Mouse (Mus musculus): ENCODE results near the gene Cnpy3. TPM values are rescaled to one million over a fixed set of nuclear protein-coding genes. Genes with fewer than 3 reads are reported as not detected.

The Cnpy3 gene
- total and polyA plus RNA-seq, 3 experiments: 19.7 to 21.5 (median 19.8) TPM

DNA sequence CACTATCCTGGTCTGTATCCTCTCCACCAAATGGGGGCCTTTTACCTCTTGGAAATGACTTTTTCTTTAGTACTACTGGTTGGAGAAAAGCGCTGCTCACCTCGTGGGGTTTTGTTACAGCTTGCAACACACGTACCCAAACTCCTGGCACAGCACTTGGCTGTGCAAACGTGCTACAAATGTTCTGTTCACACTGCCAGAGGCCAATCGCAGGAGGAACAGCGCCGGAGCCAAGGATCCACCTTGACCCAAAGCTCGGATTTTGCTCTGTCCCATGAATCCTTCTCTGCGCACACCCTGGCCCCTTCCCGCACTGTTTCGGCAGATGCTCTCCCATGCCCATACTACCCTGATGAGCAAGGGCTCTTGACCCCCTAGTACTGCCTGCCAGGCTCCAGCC lies 23.5 kb downstream of the Cnpy3 start:
- intact Hi-C loops (cut with DNase I): no loop called here
- H3K4me1 ChIP-seq (ENCODE audit: control insufficient read depth, insufficient read depth, low read length): no peaks in the 10 kb centered on the region
- no peaks in the 10 kb centered on the region for H3K27me3 ChIP-seq (ENCODE audit: control insufficient read depth, insufficient read depth, low read length)
- H3K36me3 ChIP-seq (ENCODE audit: control insufficient read depth, insufficient read depth, low read length): no peaks in the 10 kb centered on the region
- H3K9ac ChIP-seq (ENCODE audit: low read depth, low read length): no peak overlapping the region
- DNase-seq: no peak
- 51% methylated on average over 11 of the region's 11 CpGs for WGBS
- no peak for TF ChIP-seq CTCF (IDR thresholded peaks at IDR 0.05)
- no peak for TF ChIP-seq POLR2A (IDR thresholded peaks at IDR 0.05; ENCODE audit: insufficient read depth, low read depth, low read length)
- TF ChIP-seq EP300 (IDR thresholded peaks at IDR 0.05; ENCODE audit: insufficient read depth, low read depth, low read length): no peak
- no peak overlapping the region for H3K4me3 ChIP-seq
- H3K27ac ChIP-seq: no peak overlapping the region
- no peaks in the 10 kb centered on the region for H3K79me2 ChIP-seq (replicated peaks; ENCODE audit: control insufficient read depth, insufficient read depth, low read length)

DNA sequence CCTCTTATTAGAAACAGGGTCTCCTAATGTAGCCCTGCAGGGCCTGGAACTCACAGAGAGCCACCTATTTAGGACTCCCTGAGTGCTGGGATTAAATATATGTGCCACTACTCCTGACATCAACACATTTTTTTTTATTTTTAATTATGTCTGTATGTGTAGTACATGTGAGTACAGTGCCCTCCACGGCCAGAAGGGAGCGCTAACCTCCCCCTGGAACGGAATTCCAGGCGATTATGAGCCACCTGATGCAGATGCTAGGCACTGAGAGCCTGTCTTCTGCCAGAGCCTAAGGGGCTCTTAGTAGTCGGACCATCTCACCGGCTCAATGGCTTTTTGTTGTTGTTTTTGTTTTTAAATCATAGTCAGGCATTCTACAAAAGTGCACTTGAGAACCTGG lies 24.0 kb downstream of the Cnpy3 start:
- WGBS: 51% methylated on average over 6 of the region's 6 CpGs

DNA sequence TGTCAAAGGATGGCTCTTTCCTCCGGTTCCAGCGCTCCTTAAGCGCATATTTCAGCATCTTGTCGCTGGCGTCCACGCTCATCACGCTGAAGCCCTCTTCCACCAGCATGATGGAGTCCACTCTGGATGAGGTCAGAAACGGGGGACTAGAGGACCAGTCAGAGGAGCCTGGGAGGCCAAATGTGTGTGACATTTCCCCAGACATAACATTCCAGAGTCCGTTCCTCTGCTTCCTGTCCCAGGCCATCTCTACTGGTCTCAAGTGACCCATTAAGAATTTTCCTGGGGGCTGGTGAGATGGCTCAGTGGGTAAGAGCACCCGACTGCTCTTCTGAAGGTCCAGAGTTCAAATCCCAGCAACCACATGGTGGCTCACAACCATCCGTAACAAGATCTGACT lies 24.7 kb downstream of the Cnpy3 start:
- Histone ChIP-seq H3K27ac (no peak overlapping the region), H3K4me1 (ENCODE audit: control insufficient read depth, insufficient read depth, low read length) (no peaks in the 10 kb centered on the region), H3K4me3 (no peak overlapping the region), H3K9ac (ENCODE audit: low read depth, low read length) (no peak overlapping the region), H3K27me3 (ENCODE audit: control insufficient read depth, insufficient read depth, low read length) (no peaks in the 10 kb centered on the region), H3K79me2 (replicated peaks; ENCODE audit: control insufficient read depth, insufficient read depth, low read length) (no peaks in the 10 kb centered on the region), H3K36me3 (ENCODE audit: control insufficient read depth, insufficient read depth, low read length) (no peaks in the 10 kb centered on the region)
- TF ChIP-seq EP300 (IDR thresholded peaks at IDR 0.05; ENCODE audit: insufficient read depth, low read depth, low read length) (no peak), POLR2A (IDR thresholded peaks at IDR 0.05; ENCODE audit: insufficient read depth, low read depth, low read length) (no peak), CTCF (IDR thresholded peaks at IDR 0.05) (no peak)
- WGBS: 85% methylated on average over 11 of the region's 11 CpGs
- intact Hi-C loops (cut with DNase I): no loop called here
- DNase-seq: no peak

More for the DNA sequence above, 24.0 kb downstream of the Cnpy3 start:
- no peaks in the 10 kb centered on the region for H3K4me1 ChIP-seq (ENCODE audit: control insufficient read depth, insufficient read depth, low read length)
- intact Hi-C loops (cut with DNase I): no loop called here
- H3K27me3 ChIP-seq (ENCODE audit: control insufficient read depth, insufficient read depth, low read length): no peaks in the 10 kb centered on the region
- TF ChIP-seq CTCF (IDR thresholded peaks at IDR 0.05): peak; percentile 54
- no peak for TF ChIP-seq EP300 (IDR thresholded peaks at IDR 0.05; ENCODE audit: insufficient read depth, low read depth, low read length)
- no peak overlapping the region for H3K9ac ChIP-seq (ENCODE audit: low read depth, low read length)
- no peak for DNase-seq
- H3K27ac ChIP-seq: no peak overlapping the region
- H3K79me2 ChIP-seq (replicated peaks; ENCODE audit: control insufficient read depth, insufficient read depth, low read length): no peaks in the 10 kb centered on the region
- no peak overlapping the region for H3K4me3 ChIP-seq
- no peaks in the 10 kb centered on the region for H3K36me3 ChIP-seq (ENCODE audit: control insufficient read depth, insufficient read depth, low read length)

DNA sequence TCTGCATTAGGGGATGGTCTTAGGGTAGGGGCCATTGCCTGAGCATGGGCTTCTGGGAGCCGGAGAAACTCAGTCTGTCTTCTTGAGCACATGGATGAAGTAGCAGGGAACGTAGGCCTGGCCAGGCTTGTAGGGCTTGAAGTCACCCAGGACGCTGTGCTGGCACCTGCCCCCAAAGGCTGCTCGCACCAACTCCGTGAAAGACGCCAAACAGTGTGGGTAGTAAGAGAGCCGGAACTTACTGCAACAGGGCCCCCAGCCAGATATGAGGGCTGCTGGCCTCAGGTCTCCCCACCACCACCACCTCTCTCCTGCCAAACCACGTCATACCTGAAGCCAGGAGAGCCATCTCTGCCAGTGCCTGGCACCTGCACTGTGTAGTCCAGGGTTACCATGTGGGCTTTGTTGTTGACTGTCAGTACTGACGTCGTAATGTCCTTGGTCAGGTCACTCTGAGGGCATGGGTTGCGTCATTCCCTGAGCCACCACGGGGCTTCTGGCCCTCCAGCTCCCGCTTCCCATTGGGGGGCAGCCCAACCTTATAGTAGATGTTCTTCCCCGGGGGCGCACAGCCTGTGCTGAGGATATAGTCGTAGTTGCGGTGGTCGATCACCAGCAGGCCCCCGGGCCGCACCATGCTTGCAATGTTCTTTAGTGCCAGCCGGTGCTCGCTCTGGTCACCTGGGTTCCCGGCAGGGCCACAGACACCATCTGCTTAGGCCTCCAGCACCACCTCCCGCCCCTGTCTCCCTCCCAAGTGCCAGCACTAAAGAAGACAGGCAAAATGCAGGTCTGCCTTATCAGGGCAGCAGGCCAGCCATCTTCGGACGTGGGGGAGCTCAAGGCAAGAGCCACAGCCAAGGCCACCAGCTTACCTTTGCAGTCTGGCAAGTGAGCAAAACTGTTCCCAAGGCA lies 26.0 kb downstream of the Cnpy3 start:
- H3K36me3 ChIP-seq (ENCODE audit: control insufficient read depth, insufficient read depth, low read length): no peaks in the 10 kb centered on the region
- no peak overlapping the region for H3K9ac ChIP-seq (ENCODE audit: low read depth, low read length)
- H3K79me2 ChIP-seq (replicated peaks; ENCODE audit: control insufficient read depth, insufficient read depth, low read length): no peaks in the 10 kb centered on the region
- no peak for TF ChIP-seq POLR2A (IDR thresholded peaks at IDR 0.05; ENCODE audit: insufficient read depth, low read depth, low read length)
- no peak for TF ChIP-seq CTCF (IDR thresholded peaks at IDR 0.05)
- no peak for TF ChIP-seq EP300 (IDR thresholded peaks at IDR 0.05; ENCODE audit: insufficient read depth, low read depth, low read length)
- DNase-seq: no peak
- 88% methylated on average over 26 of the region's 26 CpGs for WGBS
- no peak overlapping the region for H3K4me3 ChIP-seq
- no peaks in the 10 kb centered on the region for H3K27me3 ChIP-seq (ENCODE audit: control insufficient read depth, insufficient read depth, low read length)
- no peaks in the 10 kb centered on the region for H3K4me1 ChIP-seq (ENCODE audit: control insufficient read depth, insufficient read depth, low read length)
- intact Hi-C loops (cut with DNase I): loop anchor here (2.0 kb wide), 1 partner anchor 201 kb away; no protein-coding TSS in a partner anchor
- no peak overlapping the region for H3K27ac ChIP-seq

DNA sequence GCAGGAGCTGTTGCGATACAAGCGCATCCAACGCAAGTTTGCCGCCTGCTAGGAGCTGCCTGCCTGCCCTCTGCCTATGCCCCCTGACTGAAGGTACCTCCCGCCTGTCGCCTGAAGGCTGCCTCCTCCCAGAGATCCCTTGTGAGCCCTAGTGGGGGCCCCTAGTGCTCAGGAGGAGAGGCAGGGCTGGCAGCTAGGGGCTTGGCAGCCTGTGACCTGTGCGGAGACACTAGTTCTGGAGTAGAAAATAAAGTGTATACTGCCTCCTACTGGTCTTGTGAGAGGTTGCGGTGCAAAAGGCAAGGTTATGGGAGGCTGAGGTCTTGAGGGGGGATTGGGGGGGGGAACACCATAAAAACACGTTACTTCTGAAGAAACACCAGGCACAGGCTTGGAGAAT lies 26.7 kb downstream of the Cnpy3 start:
- intact Hi-C loops (cut with DNase I): loop anchor here (2.0 kb wide), 1 partner anchor 200 kb away; no protein-coding TSS in a partner anchor
- Histone ChIP-seq H3K9ac (ENCODE audit: low read depth, low read length) (no peak overlapping the region), H3K27ac (no peak overlapping the region), H3K4me1 (ENCODE audit: control insufficient read depth, insufficient read depth, low read length) (no peaks in the 10 kb centered on the region), H3K36me3 (ENCODE audit: control insufficient read depth, insufficient read depth, low read length) (no peaks in the 10 kb centered on the region), H3K4me3 (no peak overlapping the region), H3K27me3 (ENCODE audit: control insufficient read depth, insufficient read depth, low read length) (no peaks in the 10 kb centered on the region), H3K79me2 (replicated peaks; ENCODE audit: control insufficient read depth, insufficient read depth, low read length) (no peaks in the 10 kb centered on the region)
- WGBS: 67% methylated on average over 9 of the region's 9 CpGs
- no peak for DNase-seq
- TF ChIP-seq POLR2A (IDR thresholded peaks at IDR 0.05; ENCODE audit: insufficient read depth, low read depth, low read length) (no peak), EP300 (IDR thresholded peaks at IDR 0.05; ENCODE audit: insufficient read depth, low read depth, low read length) (no peak), CTCF (IDR thresholded peaks at IDR 0.05) (peak; percentile 66)

DNA sequence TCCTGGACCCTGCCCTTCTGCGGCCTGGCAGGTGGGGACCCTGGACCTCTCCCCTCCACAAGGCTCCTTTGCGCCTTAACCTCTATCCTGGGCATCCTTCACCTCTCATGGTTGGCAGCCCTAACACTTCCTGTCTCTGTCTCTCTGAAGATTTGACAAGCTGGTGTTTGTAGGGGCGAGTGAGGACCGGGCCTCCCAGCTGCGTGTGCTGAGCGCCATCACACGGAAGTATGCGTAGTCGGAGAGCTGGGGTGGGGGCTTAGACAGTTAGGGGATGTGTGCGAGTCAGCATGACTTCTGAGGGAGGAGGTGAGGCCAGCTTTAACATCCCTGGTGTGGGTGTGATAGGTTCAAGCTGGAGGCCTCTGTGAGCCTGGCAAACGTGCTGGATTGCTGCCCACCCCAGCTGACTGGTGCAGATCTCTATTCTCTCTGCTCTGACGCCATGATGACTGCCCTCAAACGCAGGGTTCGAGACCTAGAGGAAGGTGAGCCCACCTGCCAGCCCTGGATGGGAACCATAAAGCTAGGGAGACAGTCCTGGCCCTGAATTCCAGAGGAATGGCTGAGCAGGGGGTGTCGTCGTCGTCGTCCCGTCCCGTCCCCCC lies 27.4 kb downstream of the Cnpy3 start:
- DNase-seq: no peak
- Histone ChIP-seq H3K27ac (no peak overlapping the region), H3K4me3 (no peak overlapping the region), H3K36me3 (ENCODE audit: control insufficient read depth, insufficient read depth, low read length) (no peaks in the 10 kb centered on the region), H3K4me1 (ENCODE audit: control insufficient read depth, insufficient read depth, low read length) (no peaks in the 10 kb centered on the region), H3K9ac (ENCODE audit: low read depth, low read length) (no peak overlapping the region), H3K27me3 (ENCODE audit: control insufficient read depth, insufficient read depth, low read length) (no peaks in the 10 kb centered on the region), H3K79me2 (replicated peaks; ENCODE audit: control insufficient read depth, insufficient read depth, low read length) (no peaks in the 10 kb centered on the region)
- intact Hi-C loops (cut with DNase I): loop anchor here (2.0 kb wide), 1 partner anchor 200 kb away; no protein-coding TSS in a partner anchor
- WGBS: 81% methylated on average over 20 of the region's 20 CpGs
- TF ChIP-seq CTCF (IDR thresholded peaks at IDR 0.05): no peak
- TF ChIP-seq EP300 (IDR thresholded peaks at IDR 0.05; ENCODE audit: insufficient read depth, low read depth, low read length): no peak
- TF ChIP-seq POLR2A (IDR thresholded peaks at IDR 0.05; ENCODE audit: insufficient read depth, low read depth, low read length): no peak

All from heart, adult 2 months (tissue).